Mouse (Mus musculus): ENCODE results near the gene Hoxc13. TPM values are rescaled to one million over a fixed set of nuclear protein-coding genes. Genes with fewer than 3 reads are reported as not detected.

The Hoxc13 gene
- polyA plus RNA-seq, 1 experiment: not detected

DNA sequence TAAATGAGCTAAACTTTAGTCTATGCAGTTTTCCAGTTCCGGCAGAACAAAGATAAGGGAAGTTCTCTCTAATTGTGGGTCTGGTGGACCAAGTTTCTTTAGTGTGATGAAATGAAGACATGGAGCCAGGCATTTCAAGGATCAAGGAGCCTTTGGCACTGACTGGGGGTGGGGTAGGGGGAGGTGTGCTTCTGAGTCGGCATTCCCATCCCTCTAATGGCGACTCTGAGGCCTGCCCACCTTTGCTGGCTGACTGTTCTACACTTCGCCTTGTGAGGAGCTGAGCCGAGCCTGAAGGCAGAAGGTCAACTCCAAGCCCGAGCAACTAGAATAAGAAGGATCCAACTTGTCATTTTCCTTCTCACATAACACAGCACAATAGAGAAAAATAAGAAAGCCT is 40.8 kb downstream of the Hoxc13 start:
- Histone ChIP-seq H3K4me1 (peaks cover 36% of the 10 kb centered on the region), H3K27me3 (replicated peaks) (peaks cover 96% of the 10 kb centered on the region), H3K4me3 (replicated peaks) (no peak overlapping the region), H3K36me3 (replicated peaks; ENCODE audit: low read length) (no peaks in the 10 kb centered on the region), H3K9me3 (no peaks in the 10 kb centered on the region; the same call in 1 of the 2 replicates)
- TF ChIP-seq FLI1 (IDR thresholded peaks at IDR 0.05; ENCODE audit: low read length) (no peak), GATA1 (IDR thresholded peaks at IDR 0.05; ENCODE audit: borderline replicate concordance, low read length) (no peak)

DNA sequence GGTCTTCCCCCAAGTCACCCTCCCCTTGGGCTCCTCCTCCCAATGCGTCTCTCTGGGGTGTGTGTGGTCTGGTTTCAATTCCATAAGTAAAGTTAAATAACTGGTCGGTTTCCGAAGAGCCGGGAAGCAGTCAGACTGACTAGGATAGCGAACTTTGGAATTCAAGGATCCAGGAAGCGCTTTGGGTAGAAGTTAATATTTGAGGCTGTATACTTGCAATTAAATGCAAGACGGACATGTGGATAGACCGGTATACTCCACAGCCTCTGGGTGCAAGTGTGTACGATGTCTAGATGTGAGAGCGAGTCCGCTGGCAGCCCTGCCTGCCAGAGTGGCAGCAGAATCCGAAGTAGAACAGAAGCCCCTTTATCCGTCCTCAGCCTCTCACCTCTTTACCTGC is 41.6 kb downstream of the Hoxc13 start:
- Histone ChIP-seq H3K36me3 (replicated peaks; ENCODE audit: low read length) (no peaks in the 10 kb centered on the region), H3K4me3 (replicated peaks) (no peak overlapping the region), H3K4me1 (peaks cover 44% of the 10 kb centered on the region), H3K27me3 (replicated peaks) (peaks cover 96% of the 10 kb centered on the region), H3K9me3 (no peaks in the 10 kb centered on the region; the same call in 1 of the 2 replicates)
- TF ChIP-seq GATA1 (IDR thresholded peaks at IDR 0.05; ENCODE audit: borderline replicate concordance, low read length): no peak
- no peak for TF ChIP-seq FLI1 (IDR thresholded peaks at IDR 0.05; ENCODE audit: low read length)

DNA sequence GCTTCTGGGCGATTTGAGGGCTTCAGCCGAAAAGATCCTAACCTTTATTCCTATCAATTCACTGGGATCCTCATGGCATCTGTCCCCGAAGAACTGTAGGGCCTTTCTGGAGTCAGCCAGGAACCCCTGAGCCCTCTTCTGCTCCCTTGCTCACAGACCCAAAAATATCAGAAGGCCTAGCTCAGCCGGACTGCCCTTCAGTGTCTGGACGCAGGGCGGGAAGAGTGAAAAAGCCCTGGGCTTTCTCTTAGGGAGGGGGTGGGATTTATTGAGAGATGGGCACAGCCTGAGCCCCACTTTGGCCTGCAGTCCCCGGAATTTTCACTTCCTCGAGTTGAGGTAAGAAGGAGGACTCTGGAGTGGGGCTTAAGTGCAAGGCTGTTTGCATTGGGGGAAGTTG is 42.4 kb downstream of the Hoxc13 start:
- no peaks in the 10 kb centered on the region; the same call in 1 of the 2 replicates for H3K9me3 ChIP-seq
- TF ChIP-seq FLI1 (IDR thresholded peaks at IDR 0.05; ENCODE audit: low read length) (no peak), GATA1 (IDR thresholded peaks at IDR 0.05; ENCODE audit: borderline replicate concordance, low read length) (no peak)
- no peaks in the 10 kb centered on the region for H3K36me3 ChIP-seq (replicated peaks; ENCODE audit: low read length)
- peaks cover 95% of the 10 kb centered on the region for H3K27me3 ChIP-seq (replicated peaks)
- H3K4me1 ChIP-seq: peaks cover 47% of the 10 kb centered on the region
- no peak overlapping the region for H3K4me3 ChIP-seq (replicated peaks)

DNA sequence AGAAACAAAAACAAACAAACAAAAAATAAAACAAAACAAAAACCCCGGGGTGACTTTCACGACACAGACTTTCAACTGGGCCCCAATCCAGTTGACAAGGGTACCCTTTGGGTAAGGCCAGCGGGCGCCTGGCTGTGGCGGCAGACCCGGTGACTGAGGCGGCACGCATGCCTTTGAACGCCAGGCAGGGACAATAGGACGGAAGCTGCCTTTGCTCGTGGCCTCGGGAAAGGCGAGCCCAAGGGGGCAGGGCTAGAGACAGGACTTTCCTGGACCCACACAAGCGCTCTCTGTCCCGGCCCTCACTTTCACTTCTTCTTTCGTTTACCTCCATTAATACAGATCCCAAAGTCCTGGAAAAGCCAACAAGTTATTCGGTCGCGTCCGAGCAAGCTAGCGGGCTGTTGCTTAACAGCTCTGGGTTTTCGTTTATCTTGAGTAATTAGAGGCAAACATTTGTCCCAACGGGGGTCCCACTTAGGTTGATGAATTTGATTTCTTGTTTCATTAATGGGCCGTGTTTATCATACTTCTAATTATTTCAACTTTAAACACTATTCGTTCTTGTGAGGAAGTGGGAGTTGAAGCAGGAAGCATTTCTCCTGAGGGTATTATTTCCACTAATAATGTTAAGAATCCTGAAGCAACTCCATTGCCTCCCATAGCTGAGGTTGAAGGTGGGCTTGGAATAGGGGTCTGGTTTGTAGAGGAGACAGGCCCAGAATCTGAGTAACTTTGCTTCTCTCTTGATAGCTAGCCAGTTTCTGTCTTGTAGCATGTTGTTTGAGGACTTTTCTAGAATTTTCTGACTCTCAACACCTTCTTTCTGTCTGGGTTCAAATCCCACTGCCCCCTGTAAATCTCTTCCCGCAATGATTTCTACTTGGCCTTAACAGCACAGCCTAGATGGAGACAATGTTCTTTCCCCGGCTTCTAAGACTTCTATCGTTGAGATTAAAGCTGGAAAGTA is 43.1 kb downstream of the Hoxc13 start:
- H3K36me3 ChIP-seq (replicated peaks; ENCODE audit: low read length): no peaks in the 10 kb centered on the region
- H3K9me3 ChIP-seq: no peaks in the 10 kb centered on the region; the same call in 1 of the 2 replicates
- H3K27me3 ChIP-seq (replicated peaks): peaks cover 94% of the 10 kb centered on the region
- H3K4me3 ChIP-seq (replicated peaks): peak overlapping the region; percentile 78
- TF ChIP-seq FLI1 (IDR thresholded peaks at IDR 0.05; ENCODE audit: low read length) (no peak), GATA1 (IDR thresholded peaks at IDR 0.05; ENCODE audit: borderline replicate concordance, low read length) (no peak)
- peaks cover 47% of the 10 kb centered on the region for H3K4me1 ChIP-seq

DNA sequence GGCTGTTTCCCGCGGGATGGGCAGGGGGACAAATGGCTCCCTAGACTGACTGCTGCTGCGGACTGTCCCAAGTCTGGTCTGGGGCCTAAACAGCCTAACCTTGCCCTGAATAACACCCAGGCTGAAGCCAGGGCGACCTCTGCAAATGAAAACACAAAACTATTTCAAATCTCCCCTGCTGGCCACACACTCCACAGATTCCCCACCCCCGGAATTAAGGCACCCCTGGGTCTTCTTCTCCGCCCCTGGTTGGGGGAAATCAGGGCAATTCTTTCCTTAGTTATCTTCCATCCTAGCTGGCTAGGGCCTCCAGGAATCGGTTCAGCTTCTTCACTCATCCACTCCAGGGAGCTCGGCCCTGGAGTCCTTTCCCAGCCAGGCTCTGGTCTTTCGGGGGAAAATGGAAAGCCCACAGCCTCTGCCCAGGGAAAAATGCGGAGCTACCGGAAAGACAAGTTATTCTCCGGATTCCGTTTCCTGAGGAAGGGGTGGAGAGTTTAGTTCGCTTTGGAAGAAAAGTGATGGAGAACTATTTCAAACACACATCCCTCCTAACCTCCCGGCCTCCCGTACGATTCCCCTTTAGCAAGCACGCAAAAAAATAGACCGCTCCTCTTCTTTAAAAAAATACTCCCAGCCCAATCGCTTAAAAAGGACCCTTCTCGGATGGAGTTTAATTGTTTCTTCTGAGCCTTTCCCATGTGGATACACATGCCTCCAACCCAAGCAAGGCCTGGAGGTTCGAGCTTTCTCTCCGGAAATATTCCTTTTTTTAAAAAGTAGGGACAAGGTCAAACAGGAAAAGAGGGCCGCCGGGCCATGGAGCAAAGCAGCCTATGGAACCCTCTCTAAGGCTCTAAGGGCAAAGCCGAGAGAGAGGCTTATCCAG is 44.3 kb downstream of the Hoxc13 start:
- TF ChIP-seq GATA1 (IDR thresholded peaks at IDR 0.05; ENCODE audit: borderline replicate concordance, low read length) (no peak), FLI1 (IDR thresholded peaks at IDR 0.05; ENCODE audit: low read length) (no peak)
- Histone ChIP-seq H3K4me1 (peaks cover 42% of the 10 kb centered on the region), H3K9me3 (no peaks in the 10 kb centered on the region; the same call in 1 of the 2 replicates), H3K4me3 (replicated peaks) (no peak overlapping the region), H3K36me3 (replicated peaks; ENCODE audit: low read length) (no peaks in the 10 kb centered on the region), H3K27me3 (replicated peaks) (peaks cover 94% of the 10 kb centered on the region)

DNA sequence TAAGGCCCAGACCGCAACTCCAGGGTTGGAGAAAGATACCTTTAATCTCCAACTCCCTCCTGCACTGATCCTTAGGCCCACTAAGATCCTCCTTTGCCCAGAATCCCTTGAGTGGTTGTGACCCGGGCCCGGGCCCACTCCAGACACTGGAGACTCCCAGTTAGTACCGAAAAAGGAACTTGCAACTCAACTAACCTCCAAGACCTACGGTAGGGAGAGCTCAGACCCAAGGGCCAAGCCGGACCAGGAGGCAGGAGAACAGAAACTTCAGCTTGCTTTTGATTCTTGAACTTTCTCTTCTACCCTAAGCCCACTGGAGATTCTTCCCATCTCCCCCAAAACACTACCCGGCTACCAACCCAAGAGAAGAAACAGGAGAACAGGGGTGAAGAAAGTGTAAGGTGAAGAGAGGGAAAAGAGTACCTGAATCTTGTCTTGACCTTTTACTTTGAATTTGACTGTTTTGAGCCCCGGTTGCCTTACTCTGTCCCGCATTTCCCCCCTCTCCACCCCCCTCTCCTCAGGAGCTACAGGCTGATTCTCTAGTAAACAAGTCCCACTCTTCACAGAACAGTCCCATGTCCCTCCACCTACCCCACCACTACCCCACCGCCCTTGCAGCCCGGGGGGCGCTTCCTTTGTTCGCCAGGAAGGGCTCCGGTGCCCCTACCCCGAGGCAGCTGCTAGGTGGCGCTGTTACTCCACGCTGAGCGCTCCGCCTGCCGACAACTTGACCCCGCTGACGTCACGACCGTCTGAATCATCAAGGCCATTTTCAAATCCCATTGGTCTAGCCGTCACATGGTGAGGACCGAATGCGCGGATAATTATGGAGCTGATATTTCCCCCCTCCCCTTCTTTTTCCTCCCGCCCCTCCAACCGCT is 45.2 kb downstream of the Hoxc13 start:
- peaks cover 50% of the 10 kb centered on the region for H3K4me1 ChIP-seq
- TF ChIP-seq FLI1 (IDR thresholded peaks at IDR 0.05; ENCODE audit: low read length): no peak
- TF ChIP-seq GATA1 (IDR thresholded peaks at IDR 0.05; ENCODE audit: borderline replicate concordance, low read length): no peak
- H3K36me3 ChIP-seq (replicated peaks; ENCODE audit: low read length): no peaks in the 10 kb centered on the region
- no peaks in the 10 kb centered on the region; the same call in 1 of the 2 replicates for H3K9me3 ChIP-seq
- H3K4me3 ChIP-seq (replicated peaks): peak overlapping the region; percentile 85
- peaks cover 95% of the 10 kb centered on the region for H3K27me3 ChIP-seq (replicated peaks)

DNA sequence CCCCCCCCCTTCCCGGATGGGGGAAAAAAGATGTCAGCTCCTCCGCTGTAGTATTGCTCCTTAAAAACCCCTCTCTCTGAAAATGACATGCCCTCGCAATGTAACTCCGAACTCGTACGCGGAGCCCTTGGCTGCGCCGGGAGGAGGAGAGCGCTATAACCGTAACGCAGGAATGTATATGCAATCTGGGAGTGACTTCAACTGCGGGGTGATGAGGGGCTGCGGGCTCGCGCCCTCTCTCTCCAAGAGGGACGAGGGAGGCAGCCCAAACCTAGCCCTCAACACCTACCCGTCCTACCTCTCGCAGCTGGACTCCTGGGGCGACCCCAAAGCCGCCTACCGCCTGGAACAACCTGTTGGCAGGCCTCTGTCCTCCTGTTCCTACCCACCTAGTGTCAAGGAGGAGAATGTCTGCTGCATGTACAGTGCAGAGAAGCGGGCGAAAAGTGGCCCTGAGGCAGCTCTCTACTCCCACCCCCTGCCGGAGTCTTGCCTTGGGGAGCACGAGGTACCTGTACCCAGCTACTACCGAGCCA is 45.9 kb downstream of the Hoxc13 start, which contains the start of gene Hoxc10:
Gene Hoxc10 (plus strand): TSS at position 21 of the 536 bp plus-strand sequence.
- peaks cover 95% of the 10 kb centered on the region for H3K27me3 ChIP-seq (replicated peaks)
- no peaks in the 10 kb centered on the region for H3K36me3 ChIP-seq (replicated peaks; ENCODE audit: low read length)
- TF ChIP-seq GATA1 (IDR thresholded peaks at IDR 0.05; ENCODE audit: borderline replicate concordance, low read length) (no peak), FLI1 (IDR thresholded peaks at IDR 0.05; ENCODE audit: low read length) (no peak)
- H3K4me1 ChIP-seq: peaks cover 47% of the 10 kb centered on the region
- H3K4me3 ChIP-seq (replicated peaks): peak within 1 kb of the TSS; percentile 85
- no peaks in the 10 kb centered on the region; the same call in 1 of the 2 replicates for H3K9me3 ChIP-seq

DNA sequence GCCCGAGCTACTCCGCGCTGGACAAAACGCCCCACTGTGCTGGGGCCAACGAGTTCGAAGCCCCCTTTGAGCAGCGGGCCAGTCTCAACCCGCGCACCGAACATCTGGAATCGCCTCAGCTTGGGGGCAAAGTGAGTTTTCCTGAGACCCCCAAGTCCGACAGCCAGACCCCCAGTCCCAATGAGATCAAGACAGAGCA is 46.3 kb downstream of the Hoxc13 start, which contains the start of gene Hoxc5:
Gene Hoxc5 (plus strand): TSS at position 132 of the 199 bp plus-strand sequence.
- Histone ChIP-seq H3K9me3 (no peaks in the 10 kb centered on the region; the same call in 1 of the 2 replicates), H3K27me3 (replicated peaks) (peaks cover 97% of the 10 kb centered on the region), H3K4me3 (replicated peaks) (peak within 1 kb of the TSS; percentile 85), H3K4me1 (peaks cover 50% of the 10 kb centered on the region), H3K36me3 (replicated peaks; ENCODE audit: low read length) (no peaks in the 10 kb centered on the region)
- no peak for TF ChIP-seq GATA1 (IDR thresholded peaks at IDR 0.05; ENCODE audit: borderline replicate concordance, low read length)
- TF ChIP-seq FLI1 (IDR thresholded peaks at IDR 0.05; ENCODE audit: low read length): no peak

Data from megakaryocyte, embryonic 14.5 days (primary cell).